Mouse (Mus musculus) gastrocnemius, adult 8-10 months (tissue): ENCODE measurements at regions not wholly inside any gene's neighbourhood (a gene's known extent, or its start where the extent isn't known, plus 50 kb on each side); places are given as distances from the start of the nearest gene placed in this dataset.

ENCODE experiments used
- DNase-seq, 2 experiments: peaks; one replicate each; pipeline ENCODE4 v3.0.0; 2022; ENCODE audit warnings: low spot score in 2 of 2

- DNase-seq = no peak
Measured at GRCm38 (mm10) chr17:62546286-62546685, 334.8 kb downstream of the Efna5 start.

- no peak for DNase-seq
Measured at GRCm38 (mm10) chr17:62545330-62545729, 335.8 kb downstream of the Efna5 start.

GRCm38 (mm10) chr17:62543056-62543975 lies 337.8 kb downstream of the Efna5 start:
- no peak for DNase-seq

GRCm38 (mm10) chr17:62529911-62530310 lies 351.2 kb downstream of the Efna5 start:
- DNase-seq = no peak

GRCm38 (mm10) chr17:62527556-62527955 lies 353.6 kb downstream of the Efna5 start:
- DNase-seq = no peak

- DNase-seq = no peak
Measured at GRCm38 (mm10) chr17:62513635-62514034, 367.5 kb downstream of the Efna5 start.

- no peak for DNase-seq
Measured at GRCm38 (mm10) chr17:62510184-62510583, 370.9 kb downstream of the Efna5 start.

GRCm38 (mm10) chr17:62507766-62508485 lies 373.2 kb downstream of the Efna5 start:
- DNase-seq = no peak

- DNase-seq = no peak
Measured at GRCm38 (mm10) chr17:62504691-62505090, 376.4 kb downstream of the Efna5 start.

- DNase-seq = no peak
Measured at GRCm38 (mm10) chr17:62470739-62471138, 410.4 kb downstream of the Efna5 start.

GRCm38 (mm10) chr17:62469367-62469766 lies 411.8 kb downstream of the Efna5 start:
- DNase-seq = no peak

- DNase-seq = no peak
Measured at GRCm38 (mm10) chr17:62468859-62469258, 412.3 kb downstream of the Efna5 start.

- DNase-seq = no peak
Measured at GRCm38 (mm10) chr17:62467072-62467471, 414.0 kb downstream of the Efna5 start.

- no peak for DNase-seq
Measured at GRCm38 (mm10) chr17:62464994-62465393, 416.1 kb downstream of the Efna5 start.

GRCm38 (mm10) chr17:62464228-62464627 lies 416.9 kb downstream of the Efna5 start:
- DNase-seq = no peak

GRCm38 (mm10) chr17:62461304-62462245 lies 419.5 kb downstream of the Efna5 start:
- DNase-seq = no peak

- peak; percentile 4 to 40 for DNase-seq
Measured at GRCm38 (mm10) chr17:62458964-62459363, 422.2 kb downstream of the Efna5 start.

- DNase-seq = no peak
Measured at GRCm38 (mm10) chr17:62438045-62438444, 443.1 kb downstream of the Efna5 start.

- no peak for DNase-seq
Measured at GRCm38 (mm10) chr17:62436044-62436443, 445.1 kb downstream of the Efna5 start.

GRCm38 (mm10) chr17:62423476-62424385 lies 457.4 kb downstream of the Efna5 start:
- DNase-seq = no peak
